Mouse (Mus musculus): ENCODE measurements at regions not wholly inside any gene's neighbourhood (a gene's known extent, or its start where the extent isn't known, plus 50 kb on each side); places are given as distances from the start of the nearest gene placed in this dataset.

DNA sequence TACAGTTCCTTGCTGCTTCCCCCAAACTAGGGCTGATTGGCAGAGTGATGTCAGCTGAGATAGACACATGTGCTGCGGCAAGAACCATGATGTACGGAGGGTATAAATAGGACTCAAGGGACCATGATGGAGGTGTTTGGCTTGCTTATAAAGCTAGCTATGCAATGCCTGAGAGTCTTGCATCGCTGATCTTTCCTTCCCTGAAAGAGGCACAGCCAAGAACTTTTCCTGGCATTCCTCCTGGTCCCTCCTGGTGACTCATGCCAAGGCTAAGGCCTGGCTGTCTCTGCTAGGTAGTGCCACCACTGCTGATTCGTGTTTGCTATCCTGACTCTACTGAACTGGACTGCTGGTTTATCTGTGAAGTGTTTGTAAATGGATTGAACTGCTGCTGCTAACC is 260.0 kb upstream of the Gm11114 start:
- H3K9ac ChIP-seq (replicated peaks) = no peak overlapping the region
- H3K4me1 ChIP-seq (ENCODE audit: insufficient read depth) = no peaks in the 10 kb centered on the region
- no peak overlapping the region for H3K27ac ChIP-seq (ENCODE audit: low read depth)
- H3K9me3 ChIP-seq (ENCODE audit: low read length) = no peaks in the 10 kb centered on the region
- 74% methylated on average over 4 of the region's 4 CpGs for WGBS (ENCODE audit: insufficient replicate concordance)
- H3K27me3 ChIP-seq (ENCODE audit: insufficient read depth, low read length) = no peaks in the 10 kb centered on the region
- no peaks in the 10 kb centered on the region for H3K36me3 ChIP-seq (replicated peaks; ENCODE audit: insufficient read depth, low read length)
- no peak for DNase-seq
- H3K4me2 ChIP-seq (ENCODE audit: low read depth, low read length) = no peak overlapping the region
- H3K4me3 ChIP-seq (ENCODE audit: low read depth, low read length) = no peak overlapping the region
- no peak for TF ChIP-seq EP300 (IDR thresholded peaks at IDR 0.05; ENCODE audit: low read depth)
- TF ChIP-seq CTCF (IDR thresholded peaks at IDR 0.05; ENCODE audit: low read depth) = no peak
- no peak for ATAC-seq

DNA sequence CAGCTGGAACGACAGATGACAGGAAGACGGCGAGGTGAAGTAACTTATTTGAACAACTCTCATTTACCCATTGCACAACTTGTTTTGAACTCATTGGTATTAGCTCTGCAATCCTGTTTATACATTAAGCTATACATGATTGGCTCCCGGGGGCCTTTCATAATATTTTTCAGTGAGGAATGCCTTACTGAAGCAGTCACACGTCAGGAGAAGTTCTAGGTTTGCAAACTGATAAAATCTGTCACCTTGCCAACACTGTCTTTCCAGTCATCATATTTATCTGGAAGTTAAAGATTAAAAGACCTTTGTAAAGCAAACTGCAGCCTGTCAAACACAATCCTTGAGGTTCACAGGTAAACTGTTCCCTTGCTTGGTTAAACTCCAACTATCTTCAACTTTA is 232.6 kb upstream of the Gm11114 start:
- H3K4me2 ChIP-seq (ENCODE audit: low read depth, low read length) = no peak overlapping the region
- ATAC-seq = peak; percentile 98
- H3K9ac ChIP-seq (replicated peaks) = no peak overlapping the region
- peak overlapping the region; percentile 80 for H3K27ac ChIP-seq (ENCODE audit: low read depth)
- 56% methylated on average over 5 of the region's 5 CpGs for WGBS (ENCODE audit: insufficient replicate concordance)
- DNase-seq = peak; percentile 26
- H3K36me3 ChIP-seq (replicated peaks; ENCODE audit: insufficient read depth, low read length) = no peaks in the 10 kb centered on the region
- TF ChIP-seq EP300 (IDR thresholded peaks at IDR 0.05; ENCODE audit: low read depth) = peak; percentile 77
- no peak for TF ChIP-seq CTCF (IDR thresholded peaks at IDR 0.05; ENCODE audit: low read depth)
- H3K4me3 ChIP-seq (ENCODE audit: low read depth, low read length) = no peak overlapping the region
- 0 out of 2 replicates have a peak, but pooled peaks cover 4% of the 10 kb centered on the region for H3K4me1 ChIP-seq (ENCODE audit: insufficient read depth)
- H3K27me3 ChIP-seq (ENCODE audit: insufficient read depth, low read length) = no peaks in the 10 kb centered on the region
- no peaks in the 10 kb centered on the region for H3K9me3 ChIP-seq (ENCODE audit: low read length)

DNA sequence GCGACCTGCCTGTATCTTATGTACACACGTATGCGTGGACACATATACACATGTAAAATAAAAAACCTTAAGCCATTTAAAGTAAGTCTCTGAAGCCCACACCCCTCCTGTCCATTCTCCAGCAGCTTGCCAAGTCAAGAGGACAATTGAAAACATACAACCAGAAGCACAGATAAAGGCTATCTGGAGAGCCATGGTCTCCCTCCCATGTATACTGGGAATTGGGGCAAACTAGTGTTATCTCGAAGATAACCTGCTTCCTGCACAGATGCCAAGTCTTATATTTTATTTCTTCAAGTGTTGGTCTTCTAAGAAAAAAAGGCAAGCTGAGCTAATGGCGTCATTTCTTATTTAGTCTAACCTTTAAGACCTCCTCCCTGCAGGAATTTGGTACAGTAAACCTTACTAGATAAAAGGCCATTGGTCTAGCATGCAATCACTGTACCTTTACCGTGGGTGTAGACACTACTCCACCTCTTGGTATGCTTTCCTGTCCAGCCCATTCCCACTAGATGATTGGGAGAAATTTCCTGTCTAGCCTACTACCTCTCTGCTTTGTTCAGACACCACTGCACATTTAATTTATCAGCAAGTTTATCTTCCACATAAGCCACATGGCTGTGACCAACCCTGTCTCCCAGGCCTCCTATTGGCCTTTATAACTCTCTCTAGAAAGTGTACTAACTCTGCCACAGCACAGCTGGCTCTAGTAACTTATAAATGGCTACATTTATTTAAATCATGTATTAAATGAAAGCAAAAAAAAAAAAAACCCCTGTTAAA is 223.8 kb upstream of the Gm11114 start:
- Histone ChIP-seq H3K27me3 (ENCODE audit: insufficient read depth, low read length) (no peaks in the 10 kb centered on the region), H3K4me1 (ENCODE audit: insufficient read depth) (peaks cover 3% of the 10 kb centered on the region), H3K9ac (replicated peaks) (no peak overlapping the region), H3K9me3 (ENCODE audit: low read length) (no peaks in the 10 kb centered on the region), H3K4me3 (ENCODE audit: low read depth, low read length) (no peak overlapping the region), H3K36me3 (replicated peaks; ENCODE audit: insufficient read depth, low read length) (no peaks in the 10 kb centered on the region), H3K27ac (ENCODE audit: low read depth) (no peak overlapping the region), H3K4me2 (ENCODE audit: low read depth, low read length) (no peak overlapping the region)
- ATAC-seq = 0 out of 2 replicates have a peak, but pooled peaks have one; percentile 35
- no peak for DNase-seq
- TF ChIP-seq EP300 (IDR thresholded peaks at IDR 0.05; ENCODE audit: low read depth) = no peak
- no peak for TF ChIP-seq CTCF (IDR thresholded peaks at IDR 0.05; ENCODE audit: low read depth)
- 63% methylated on average over 6 of the region's 6 CpGs for WGBS (ENCODE audit: insufficient replicate concordance)

GRCm38 (mm10) chr9:85090297-85090696 is 222.3 kb upstream of the Gm11114 start:
- H3K9ac ChIP-seq (replicated peaks) = no peak overlapping the region
- ATAC-seq (no peak), DNase-seq (no peak)
- no peaks in the 10 kb centered on the region for H3K9me3 ChIP-seq (ENCODE audit: low read length)
- H3K36me3 ChIP-seq (replicated peaks; ENCODE audit: insufficient read depth, low read length) = no peaks in the 10 kb centered on the region
- no peak for TF ChIP-seq EP300 (IDR thresholded peaks at IDR 0.05; ENCODE audit: low read depth)
- TF ChIP-seq CTCF (IDR thresholded peaks at IDR 0.05; ENCODE audit: low read depth) = no peak
- 59% methylated on average over 10 of the region's 10 CpGs for WGBS (ENCODE audit: insufficient replicate concordance)
- peaks cover 3% of the 10 kb centered on the region for H3K4me1 ChIP-seq (ENCODE audit: insufficient read depth)
- no peak overlapping the region for H3K4me2 ChIP-seq (ENCODE audit: low read depth, low read length)
- H3K4me3 ChIP-seq (ENCODE audit: low read depth, low read length) = no peak overlapping the region
- no peak overlapping the region for H3K27ac ChIP-seq (ENCODE audit: low read depth)
- no peaks in the 10 kb centered on the region for H3K27me3 ChIP-seq (ENCODE audit: insufficient read depth, low read length)

DNA sequence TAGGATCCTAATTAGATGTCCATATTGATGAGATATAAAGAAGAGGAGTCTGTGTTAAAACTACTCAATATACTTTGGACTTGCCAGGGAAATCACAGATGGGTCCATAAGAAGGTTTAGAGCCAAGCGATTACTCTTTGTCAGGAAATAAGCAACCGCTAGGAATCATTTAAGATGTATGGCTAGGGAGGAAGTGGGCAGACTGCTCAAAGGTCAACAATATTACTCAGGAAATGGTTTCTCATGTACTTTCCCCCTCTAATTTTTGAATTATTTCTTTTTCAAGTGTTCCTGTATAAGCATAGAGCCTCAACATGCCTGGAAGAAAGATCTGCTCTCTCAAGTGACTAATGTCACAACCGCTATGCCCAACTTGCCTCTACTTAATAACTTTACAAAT is 217.3 kb upstream of the Gm11114 start:
- Histone ChIP-seq H3K4me2 (ENCODE audit: low read depth, low read length) (no peak overlapping the region), H3K27ac (ENCODE audit: low read depth) (0 out of 2 replicates have a peak overlapping the region, but pooled peaks have one; percentile 26), H3K36me3 (replicated peaks; ENCODE audit: insufficient read depth, low read length) (no peaks in the 10 kb centered on the region), H3K4me1 (ENCODE audit: insufficient read depth) (peaks cover 3% of the 10 kb centered on the region), H3K9me3 (ENCODE audit: low read length) (no peaks in the 10 kb centered on the region), H3K9ac (replicated peaks) (no peak overlapping the region), H3K27me3 (ENCODE audit: insufficient read depth, low read length) (no peaks in the 10 kb centered on the region), H3K4me3 (ENCODE audit: low read depth, low read length) (no peak overlapping the region)
- 68% methylated on average over 3 of the region's 3 CpGs for WGBS (ENCODE audit: insufficient replicate concordance)
- DNase-seq (no peak), ATAC-seq (no peak)
- TF ChIP-seq EP300 (IDR thresholded peaks at IDR 0.05; ENCODE audit: low read depth) = no peak
- TF ChIP-seq CTCF (IDR thresholded peaks at IDR 0.05; ENCODE audit: low read depth) = no peak

- Histone ChIP-seq H3K4me3 (ENCODE audit: low read depth, low read length) (no peak overlapping the region), H3K27ac (ENCODE audit: low read depth) (no peak overlapping the region), H3K9me3 (ENCODE audit: low read length) (no peaks in the 10 kb centered on the region), H3K4me2 (ENCODE audit: low read depth, low read length) (no peak overlapping the region), H3K27me3 (ENCODE audit: insufficient read depth, low read length) (no peaks in the 10 kb centered on the region), H3K9ac (replicated peaks) (no peak overlapping the region), H3K4me1 (ENCODE audit: insufficient read depth) (no peaks in the 10 kb centered on the region), H3K36me3 (replicated peaks; ENCODE audit: insufficient read depth, low read length) (no peaks in the 10 kb centered on the region)
- no peak for TF ChIP-seq CTCF (IDR thresholded peaks at IDR 0.05; ENCODE audit: low read depth)
- no peak for TF ChIP-seq EP300 (IDR thresholded peaks at IDR 0.05; ENCODE audit: low read depth)
- no peak for ATAC-seq
- 50% methylated on average over 4 of the region's 4 CpGs for WGBS (ENCODE audit: insufficient replicate concordance)
- no peak for DNase-seq
Measured at GRCm38 (mm10) chr9:85096520-85096919, 216.1 kb upstream of the Gm11114 start.

Data from liver, postnatal 0 days (tissue).